8 mouse cellular contexts compared by ENCODE assay signal in the genomic region with DNA sequence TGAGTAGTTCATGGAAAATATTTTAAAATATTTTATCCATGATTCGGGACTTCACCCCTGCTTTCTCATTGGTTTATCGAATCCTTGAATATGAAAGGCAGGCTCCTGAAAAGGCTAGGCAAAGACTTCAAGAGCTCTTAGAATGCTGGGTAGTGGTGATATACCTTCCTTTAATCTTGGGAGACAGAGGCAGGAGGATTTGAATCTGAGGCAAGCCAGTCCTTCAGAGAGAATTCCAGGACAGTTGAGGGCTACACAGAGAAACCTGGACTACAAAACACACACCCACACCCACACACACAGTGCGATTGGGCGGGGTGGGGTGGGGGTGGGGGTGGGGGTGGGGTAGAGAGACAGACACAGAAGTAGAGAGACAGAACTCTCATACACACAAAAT. TPM values are rescaled to one million over a fixed set of nuclear protein-coding genes. Genes with fewer than 3 reads are reported as not detected.
DNase-seq lines count a peak whose midpoint lies in the region; ATAC-seq and TF ChIP-seq lines count a peak whose summit lies in the region.

No protein-coding gene starts in this region.

- TF ChIP-seq POLR2A in ES-Bruce4 (IDR thresholded peaks at IDR 0.05; ENCODE audit: insufficient read depth, low read length): no peak
- 0 out of 2 replicates have a peak, but pooled peaks have one; percentile 18 for TF ChIP-seq POLR2A in embryonic fibroblast, embryonic 13.5 days (IDR thresholded peaks at IDR 0.05; ENCODE audit: low read depth, low read length)

- H3K4me2 ChIP-seq in heart, embryonic 15.5 days: peak overlapping the region; percentile 70
- peak overlapping the region; percentile 67 for H3K4me2 ChIP-seq in liver, embryonic 13.5 days

- no peaks in the 10 kb centered on the region for H3K27me3 ChIP-seq in heart, embryonic 15.5 days
- H3K27me3 ChIP-seq in ES-Bruce4 (ENCODE audit: control insufficient read depth, insufficient read depth, low read length, poor library complexity, severe bottlenecking): no peaks in the 10 kb centered on the region
- H3K27me3 ChIP-seq in liver, embryonic 13.5 days: no peaks in the 10 kb centered on the region

- TF ChIP-seq CTCF in ES-Bruce4 (IDR thresholded peaks at IDR 0.05; ENCODE audit: low read depth, low read length): no peak
- TF ChIP-seq CTCF in embryonic fibroblast, embryonic 13.5 days (IDR thresholded peaks at IDR 0.05; ENCODE audit: borderline replicate concordance, insufficient read depth, low read length): no peak

- 12% methylated on average over 4 of the region's 4 CpGs for WGBS in heart, embryonic 15.5 days
- 8% methylated on average over 4 of the region's 4 CpGs for WGBS in liver, embryonic 13.5 days (ENCODE audit: insufficient replicate concordance)

- no peak for ATAC-seq in heart, embryonic 15.5 days (replicated peaks; ENCODE audit: insufficient number of reproducible peaks, insufficient read depth, low FRiP score, low read depth)
- no peak for ATAC-seq in liver, embryonic 13.5 days (ENCODE audit: low read depth)
- ATAC-seq in CD4-positive, CD25-positive, alpha-beta regulatory T cell, adult 4 months: no peak

- H3K27ac ChIP-seq in heart, embryonic 15.5 days: peak overlapping the region; percentile 99
- peak overlapping the region; percentile 93 for H3K27ac ChIP-seq in ES-Bruce4 (ENCODE audit: insufficient read depth, low read length)
- H3K27ac ChIP-seq in embryonic fibroblast, embryonic 13.5 days (ENCODE audit: insufficient read depth, low read length): peak overlapping the region; percentile 99
- peak overlapping the region; percentile 99 for H3K27ac ChIP-seq in liver, embryonic 13.5 days

- H3K9ac ChIP-seq in heart, embryonic 15.5 days: no peak overlapping the region
- H3K9ac ChIP-seq in ES-Bruce4 (ENCODE audit: low read depth, poor library complexity, severe bottlenecking): peak overlapping the region; percentile 86
- H3K9ac ChIP-seq in liver, embryonic 13.5 days: peak overlapping the region; percentile 77

- intact Hi-C loops in heart, postnatal 25 days (cut with DNase I): loop anchor here (5.0 kb wide), 1 partner anchor 1706 kb away; a partner anchor contains a TSS

- no peaks in the 10 kb centered on the region for H3K36me3 ChIP-seq in heart, embryonic 15.5 days
- H3K36me3 ChIP-seq in ES-Bruce4 (ENCODE audit: control insufficient read depth, insufficient read depth, low read length, poor library complexity, severe bottlenecking): no peaks in the 10 kb centered on the region
- no peaks in the 10 kb centered on the region for H3K36me3 ChIP-seq in liver, embryonic 13.5 days

- H3K4me3 ChIP-seq in heart, embryonic 15.5 days: no peak overlapping the region
- no peak overlapping the region for H3K4me3 ChIP-seq in ES-Bruce4 (ENCODE audit: low read depth, low read length)
- H3K4me3 ChIP-seq in embryonic fibroblast, embryonic 13.5 days (ENCODE audit: insufficient read depth, low read length): no peak overlapping the region
- H3K4me3 ChIP-seq in liver, embryonic 13.5 days (replicated peaks): peak overlapping the region; percentile 59

- H3K9me3 ChIP-seq in heart, embryonic 15.5 days (replicated peaks): no peaks in the 10 kb centered on the region
- H3K9me3 ChIP-seq in ES-Bruce4 (replicated peaks; ENCODE audit: control insufficient read depth, insufficient read depth, low read length, poor library complexity, severe bottlenecking): no peaks in the 10 kb centered on the region
- no peaks in the 10 kb centered on the region for H3K9me3 ChIP-seq in liver, embryonic 13.5 days (replicated peaks)

- DNase-seq in heart, postnatal 25 days (ENCODE audit: low spot score): no peak
- DNase-seq in liver, embryonic 13.5 days: no peak
- no peak for DNase-seq in adipocyte (ENCODE audit: low spot score)
- DNase-seq in right cerebral cortex, postnatal 36 days (ENCODE audit: low spot score in 2 of 2): no peak

- H3K4me1 ChIP-seq in heart, embryonic 15.5 days (replicated peaks): peaks cover 25% of the 10 kb centered on the region
- H3K4me1 ChIP-seq in ES-Bruce4 (ENCODE audit: control insufficient read depth, insufficient read depth, low read length): peaks cover 2% of the 10 kb centered on the region
- H3K4me1 ChIP-seq in embryonic fibroblast, embryonic 13.5 days (ENCODE audit: control insufficient read depth, insufficient read depth, low read length): peaks cover 12% of the 10 kb centered on the region
- peaks cover 50% of the 10 kb centered on the region for H3K4me1 ChIP-seq in liver, embryonic 13.5 days (replicated peaks)

- no peak for TF ChIP-seq EP300 in ES-Bruce4 (IDR thresholded peaks at IDR 0.05; ENCODE audit: insufficient read depth, low read depth, low read length)

RNA-seq across cellular contexts. Expression of a gene that starts 1.4 kb away (rescaled TPM):
- 1.2 and 1.9 TPM in 2 replicates for polyA plus RNA-seq in heart, embryonic 15.5 days (2015; fragmentation: Nextera tagmentation; extraction: Ambion mirVana)
- 10 to 100 TPM in 1 of 2 experiments, 1 to 10 TPM in 1; 9.6 to 11.4 TPM for total RNA-seq in heart, postnatal 25 days (2021)
- 9.8 and 11.5 TPM in 2 replicates for polyA plus RNA-seq in ES-Bruce4 (2011; ENCODE audit: insufficient read depth, insufficient read length, low read depth, missing spikeins)
- 4.2 and 5.7 TPM in 2 replicates for polyA plus RNA-seq in embryonic fibroblast, embryonic 13.5 days (2011; ENCODE audit: insufficient read length, low read depth, missing spikeins)
- polyA plus RNA-seq in liver, embryonic 13.5 days (2015; fragmentation: Nextera tagmentation; extraction: Ambion mirVana): 3.9 and 5.6 TPM in 2 replicates
- 1 to 10 TPM in 1 of 2 experiments, not detected in 1; 2.9 TPM for polyA plus RNA-seq in CD4-positive, CD25-positive, alpha-beta regulatory T cell, adult 4 months (2017; shearing (Covaris generic))

RNA-seq across cellular contexts. Expression of a gene that starts 2.5 kb away (rescaled TPM):
- 2.0 and 4.1 TPM in 2 replicates for polyA plus RNA-seq in heart, embryonic 15.5 days (2015; fragmentation: Nextera tagmentation; extraction: Ambion mirVana)
- total RNA-seq in heart, postnatal 25 days (2021): 1 to 10 TPM; 3.2 to 9.1 TPM
- 3.6 and 8.6 TPM in 2 replicates for polyA plus RNA-seq in ES-Bruce4 (2011; ENCODE audit: insufficient read depth, insufficient read length, low read depth, missing spikeins)
- 2.6 and 5.4 TPM in 2 replicates for polyA plus RNA-seq in embryonic fibroblast, embryonic 13.5 days (2011; ENCODE audit: insufficient read length, low read depth, missing spikeins)
- 5.2 and 5.9 TPM in 2 replicates for polyA plus RNA-seq in liver, embryonic 13.5 days (2015; fragmentation: Nextera tagmentation; extraction: Ambion mirVana)
- 1 to 10 TPM in 1 of 2 experiments, not detected in 1; 1.3 TPM for polyA plus RNA-seq in CD4-positive, CD25-positive, alpha-beta regulatory T cell, adult 4 months (2017; shearing (Covaris generic))

RNA-seq across cellular contexts. Expression of a gene that starts 3.0 kb away (rescaled TPM):
- polyA plus RNA-seq in heart, embryonic 15.5 days (2015; fragmentation: Nextera tagmentation; extraction: Ambion mirVana): 15.3 and 20.4 TPM in 2 replicates
- total RNA-seq in heart, postnatal 25 days (2021): 10 to 100 TPM; 12.7 to 17.0 TPM
- 11.9 and 17.9 TPM in 2 replicates for polyA plus RNA-seq in ES-Bruce4 (2011; ENCODE audit: insufficient read depth, insufficient read length, low read depth, missing spikeins)
- polyA plus RNA-seq in embryonic fibroblast, embryonic 13.5 days (2011; ENCODE audit: insufficient read length, low read depth, missing spikeins): 10.0 and 12.3 TPM in 2 replicates
- polyA plus RNA-seq in liver, embryonic 13.5 days (2015; fragmentation: Nextera tagmentation; extraction: Ambion mirVana): 54.0 and 76.2 TPM in 2 replicates
- 1 to 10 TPM; 2.8 to 8.2 TPM for polyA plus RNA-seq in CD4-positive, CD25-positive, alpha-beta regulatory T cell, adult 4 months (2017; shearing (Covaris generic))

RNA-seq across cellular contexts. Expression of a gene that starts 4.2 kb away (rescaled TPM):
- polyA plus RNA-seq in heart, embryonic 15.5 days (2015; fragmentation: Nextera tagmentation; extraction: Ambion mirVana): 3.1 and 4.7 TPM in 2 replicates
- 10 to 100 TPM; 19.3 to 26.5 TPM for total RNA-seq in heart, postnatal 25 days (2021)
- polyA plus RNA-seq in ES-Bruce4 (2011; ENCODE audit: insufficient read depth, insufficient read length, low read depth, missing spikeins): 5.0 and 9.4 TPM in 2 replicates
- polyA plus RNA-seq in embryonic fibroblast, embryonic 13.5 days (2011; ENCODE audit: insufficient read length, low read depth, missing spikeins): 5.6 and 6.3 TPM in 2 replicates
- polyA plus RNA-seq in liver, embryonic 13.5 days (2015; fragmentation: Nextera tagmentation; extraction: Ambion mirVana): 10.4 and 29.5 TPM in 2 replicates
- polyA plus RNA-seq in CD4-positive, CD25-positive, alpha-beta regulatory T cell, adult 4 months (2017; shearing (Covaris generic)): not detected

RNA-seq across cellular contexts. Expression of a gene that starts 8.9 kb away (rescaled TPM):
- 1.2 and 1.7 TPM in 2 replicates for polyA plus RNA-seq in heart, embryonic 15.5 days (2015; fragmentation: Nextera tagmentation; extraction: Ambion mirVana)
- 10 to 100 TPM; 13.3 to 23.6 TPM for total RNA-seq in heart, postnatal 25 days (2021)
- polyA plus RNA-seq in ES-Bruce4 (2011; ENCODE audit: insufficient read depth, insufficient read length, low read depth, missing spikeins): 28.2 and 29.2 TPM in 2 replicates
- polyA plus RNA-seq in embryonic fibroblast, embryonic 13.5 days (2011; ENCODE audit: insufficient read length, low read depth, missing spikeins): 7.8 and 12.5 TPM in 2 replicates
- 3.7 and 5.5 TPM in 2 replicates for polyA plus RNA-seq in liver, embryonic 13.5 days (2015; fragmentation: Nextera tagmentation; extraction: Ambion mirVana)
- 1 to 10 TPM in 1 of 2 experiments, not detected in 1; 5.4 TPM for polyA plus RNA-seq in CD4-positive, CD25-positive, alpha-beta regulatory T cell, adult 4 months (2017; shearing (Covaris generic))
